Mouse (Mus musculus): ENCODE data around the gene Pgm3.
"Not testable (repeated sequence)": the region's sequence is repeated elsewhere in the genome, so short reads cannot be mapped to it uniquely, and the experiment has no call there.

The Pgm3 gene

DNA sequence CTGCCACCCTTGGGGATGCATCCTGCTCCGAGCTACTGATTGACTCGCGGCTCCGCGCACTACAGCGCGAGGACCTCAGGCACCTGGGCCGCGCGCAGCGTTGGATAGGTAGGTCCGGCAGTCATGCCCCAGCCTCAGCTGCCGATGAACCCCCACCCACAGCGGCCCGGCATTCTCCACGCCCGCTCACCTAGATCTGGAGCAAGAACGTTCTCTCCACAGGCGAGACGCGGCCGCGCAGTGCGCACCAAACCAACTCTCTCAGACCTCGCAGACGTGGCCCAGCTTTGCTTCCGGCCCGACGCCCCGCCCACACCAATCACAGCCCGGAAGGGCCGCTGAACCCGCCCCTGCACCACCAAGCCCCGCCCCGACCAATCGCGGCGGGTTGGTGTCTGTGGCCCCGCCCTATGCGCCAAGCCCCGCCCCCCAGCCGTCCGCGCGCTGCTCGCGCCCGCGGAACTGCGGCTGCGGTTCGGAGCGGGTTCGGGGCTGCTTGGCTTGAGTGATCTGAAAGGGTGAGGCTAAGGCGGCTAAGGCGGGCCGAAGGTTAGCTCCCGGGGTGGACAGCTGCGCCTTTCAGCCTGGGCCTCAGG, at the start of gene Pgm3, which contains the start of gene Rwdd2a:
TSS of gene Pgm3 (minus strand) at position 303 of the 596 bp plus-strand sequence.
TSS of gene Rwdd2a (plus strand) at position 452 of the 596 bp plus-strand sequence.
- peak; percentile 98 to 99 for DNase-seq

DNA sequence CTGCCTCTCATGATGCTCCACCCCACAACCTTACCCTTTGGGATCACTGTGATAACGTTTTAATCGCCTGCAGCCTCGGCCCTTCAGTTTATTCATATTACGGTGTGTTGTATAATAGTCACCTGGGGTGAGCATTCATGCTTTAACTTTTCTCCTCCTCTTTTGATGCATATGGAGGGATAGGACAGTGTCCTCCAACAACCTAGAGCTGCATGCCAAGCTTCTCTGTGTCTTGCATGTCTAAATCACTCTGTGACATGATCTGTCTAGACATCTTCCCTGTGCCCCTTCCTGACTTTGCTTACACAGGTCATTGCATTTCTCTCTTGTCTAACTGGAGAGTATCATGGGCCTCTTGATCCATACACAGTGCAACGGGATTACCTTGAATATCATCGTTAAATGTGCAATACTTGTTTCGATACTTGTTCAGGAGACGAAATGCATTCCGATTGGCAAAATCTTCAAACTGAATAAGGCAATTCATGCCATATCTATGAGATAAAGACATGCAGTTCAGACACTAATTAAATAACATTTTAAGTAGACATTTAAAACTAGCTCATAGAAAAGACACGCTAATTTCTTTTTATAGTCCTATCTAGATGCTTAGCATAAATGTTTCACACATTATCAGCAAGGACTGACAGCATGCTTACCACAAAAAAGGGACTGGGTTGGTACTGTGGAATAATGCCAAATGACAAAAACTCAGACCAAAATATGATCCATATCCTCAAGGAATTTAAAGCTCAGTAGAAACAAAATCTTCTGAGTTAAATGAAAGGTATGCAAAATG, 47.9 kb upstream of the Pgm3 start:
- DNase-seq, result no peak

DNA sequence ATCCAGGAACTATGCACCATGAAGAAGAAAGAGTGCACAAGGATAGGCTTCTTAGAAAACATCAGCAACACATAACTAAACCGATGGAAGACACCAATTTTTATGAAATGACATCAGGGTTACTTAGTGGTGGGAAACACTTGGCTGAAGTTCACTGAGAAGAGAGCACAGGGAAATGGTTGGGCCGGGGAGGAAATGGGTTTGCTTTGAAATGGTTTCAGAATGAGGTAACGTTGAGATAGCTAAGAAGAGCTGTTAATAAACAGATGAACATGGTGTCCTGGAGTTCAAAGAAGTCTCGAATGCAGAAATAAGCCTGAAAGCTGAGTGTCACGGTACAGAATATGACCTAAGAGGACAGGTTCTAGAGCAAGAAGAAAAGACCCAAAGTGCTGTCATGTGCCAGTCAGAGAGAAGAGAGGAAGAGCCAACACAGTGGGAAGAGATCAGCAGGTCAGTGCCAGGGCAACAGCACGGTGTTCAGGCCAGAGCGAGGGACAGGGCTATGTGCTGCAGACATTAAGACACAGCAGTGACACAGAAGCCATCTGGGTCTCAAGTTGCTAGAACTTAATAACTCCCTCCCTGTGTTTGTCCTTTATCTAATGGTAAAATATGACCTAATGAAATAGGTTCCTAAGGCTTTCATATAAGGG, 46.3 kb upstream of the Pgm3 start:
- no peak for DNase-seq

DNA sequence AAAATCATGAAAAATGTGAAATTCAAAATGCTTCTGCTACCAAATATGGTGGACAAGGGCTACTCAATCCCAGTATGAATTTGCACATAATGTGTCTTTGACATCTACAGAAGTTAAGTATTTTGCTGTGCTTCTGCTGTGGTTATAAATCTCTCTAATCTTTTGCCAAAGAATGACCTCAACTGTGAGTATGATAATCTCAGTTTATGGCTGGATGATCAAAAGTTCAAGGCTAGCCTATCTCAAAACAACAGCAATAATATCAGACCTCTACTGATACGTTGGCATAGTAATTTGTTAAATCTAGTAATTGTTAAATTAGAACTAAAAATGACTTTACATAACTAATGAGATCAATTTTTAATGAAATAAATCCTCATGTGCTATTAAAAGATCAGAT, 44.1 kb upstream of the Pgm3 start:
- no peak for DNase-seq

DNA sequence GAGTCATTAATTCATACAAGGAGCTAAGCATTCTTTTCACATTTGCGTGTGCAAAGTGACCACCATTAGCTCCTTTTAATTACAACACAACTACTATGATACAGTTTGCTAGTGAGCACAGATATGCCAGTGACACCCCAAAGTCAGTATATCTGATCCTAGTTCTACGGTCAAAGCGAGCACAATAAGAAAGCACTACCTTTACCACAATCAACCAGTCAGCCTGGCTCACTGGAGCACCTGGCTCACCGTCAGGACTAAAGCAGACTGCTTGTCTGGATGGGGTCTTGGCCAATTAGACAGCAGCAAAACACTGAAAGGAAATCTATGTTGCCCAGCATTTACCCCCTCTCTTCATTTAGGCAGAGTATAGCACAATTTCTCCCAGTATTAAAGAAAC, 40.4 kb upstream of the Pgm3 start:
- no peak for DNase-seq

DNA sequence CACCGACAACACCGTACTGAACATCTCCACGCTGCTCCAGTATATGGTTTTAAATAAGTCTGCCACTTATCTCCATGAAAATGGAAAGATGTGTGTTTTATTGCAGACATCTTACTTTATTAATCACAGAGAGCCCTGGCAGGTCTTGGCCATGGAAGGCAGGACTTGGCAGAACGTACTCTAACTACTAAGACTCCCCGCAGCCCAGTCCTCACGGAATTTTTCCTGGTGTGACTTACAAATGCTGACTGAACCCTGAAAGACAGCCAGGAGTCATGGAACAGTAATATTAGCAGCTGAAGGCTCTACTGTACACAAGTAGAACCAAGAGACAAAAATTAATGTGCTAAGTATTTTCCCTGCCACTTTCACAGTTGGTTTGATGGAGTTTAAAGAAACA, 34.1 kb upstream of the Pgm3 start:
- no peak for DNase-seq

DNA sequence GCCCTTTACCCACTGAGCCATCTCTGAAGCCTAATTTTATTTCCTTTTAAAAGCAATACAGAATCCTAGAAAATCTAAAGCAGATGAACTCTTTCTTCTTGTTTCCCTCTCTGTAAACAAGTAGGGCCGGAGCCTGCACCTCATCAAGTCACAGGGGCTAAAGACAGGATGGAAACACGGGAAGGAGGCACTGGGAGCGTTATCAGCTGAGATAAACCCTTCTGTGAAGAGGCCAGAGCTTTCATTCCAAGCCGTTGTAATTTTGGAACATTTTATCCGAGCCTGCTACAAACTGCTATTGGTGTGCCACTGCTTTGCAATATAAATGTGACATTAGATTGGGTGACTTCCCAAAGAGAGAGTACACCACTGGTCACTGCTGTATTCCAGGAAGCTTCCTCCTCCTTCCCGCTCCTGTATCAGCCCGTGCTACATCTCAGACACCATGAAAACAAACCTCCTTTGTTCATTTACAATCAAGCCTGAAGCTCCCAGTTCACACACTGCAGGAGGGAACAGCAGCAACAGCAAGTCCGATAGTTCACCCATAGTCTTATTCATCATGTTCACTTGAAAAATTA, 28.2 kb upstream of the Pgm3 start:
- no peak for DNase-seq

DNA sequence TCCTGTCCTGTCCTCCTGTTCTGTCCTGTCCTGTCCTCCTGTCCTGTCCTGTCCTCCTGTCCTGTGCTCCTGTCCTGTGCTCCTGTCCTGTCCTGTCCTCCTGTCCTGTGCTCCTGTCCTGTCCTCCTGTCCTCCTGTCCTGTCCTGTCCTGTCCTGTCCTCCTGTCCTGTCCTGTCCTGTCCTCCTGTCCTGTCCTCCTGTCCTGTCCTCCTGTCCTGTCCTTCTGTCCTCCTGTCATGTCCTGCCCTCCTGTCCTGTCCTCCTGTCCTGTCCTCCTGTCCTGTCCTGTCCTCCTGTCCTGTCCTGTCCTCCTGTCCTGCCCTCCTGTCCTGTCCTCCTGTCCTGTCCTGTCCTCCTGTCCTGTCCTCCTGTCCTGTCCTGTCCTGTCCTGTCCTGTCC, 25.3 kb upstream of the Pgm3 start:
- not testable (repeated sequence) for DNase-seq

DNA sequence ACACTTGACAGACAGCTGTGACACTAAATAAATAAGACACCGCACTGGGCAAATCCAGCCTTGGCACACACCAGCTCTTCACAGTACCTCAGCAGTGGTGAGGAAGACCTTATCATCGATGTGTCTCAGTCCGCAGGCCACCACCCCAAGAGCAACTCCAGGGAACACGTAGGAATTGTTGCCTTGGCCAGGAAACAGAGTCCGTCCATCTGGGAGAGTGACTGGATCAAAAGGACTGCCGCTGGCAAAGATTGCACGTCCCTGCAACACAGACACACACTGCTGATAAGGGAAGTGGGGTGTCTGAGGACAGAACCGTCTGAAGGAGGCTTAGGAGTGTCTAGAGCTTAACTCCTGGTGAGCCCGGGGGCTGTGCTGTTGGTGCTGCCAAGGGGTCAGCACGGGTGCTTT, 22.7 kb upstream of the Pgm3 start:
- DNase-seq, result not testable (repeated sequence)

DNA sequence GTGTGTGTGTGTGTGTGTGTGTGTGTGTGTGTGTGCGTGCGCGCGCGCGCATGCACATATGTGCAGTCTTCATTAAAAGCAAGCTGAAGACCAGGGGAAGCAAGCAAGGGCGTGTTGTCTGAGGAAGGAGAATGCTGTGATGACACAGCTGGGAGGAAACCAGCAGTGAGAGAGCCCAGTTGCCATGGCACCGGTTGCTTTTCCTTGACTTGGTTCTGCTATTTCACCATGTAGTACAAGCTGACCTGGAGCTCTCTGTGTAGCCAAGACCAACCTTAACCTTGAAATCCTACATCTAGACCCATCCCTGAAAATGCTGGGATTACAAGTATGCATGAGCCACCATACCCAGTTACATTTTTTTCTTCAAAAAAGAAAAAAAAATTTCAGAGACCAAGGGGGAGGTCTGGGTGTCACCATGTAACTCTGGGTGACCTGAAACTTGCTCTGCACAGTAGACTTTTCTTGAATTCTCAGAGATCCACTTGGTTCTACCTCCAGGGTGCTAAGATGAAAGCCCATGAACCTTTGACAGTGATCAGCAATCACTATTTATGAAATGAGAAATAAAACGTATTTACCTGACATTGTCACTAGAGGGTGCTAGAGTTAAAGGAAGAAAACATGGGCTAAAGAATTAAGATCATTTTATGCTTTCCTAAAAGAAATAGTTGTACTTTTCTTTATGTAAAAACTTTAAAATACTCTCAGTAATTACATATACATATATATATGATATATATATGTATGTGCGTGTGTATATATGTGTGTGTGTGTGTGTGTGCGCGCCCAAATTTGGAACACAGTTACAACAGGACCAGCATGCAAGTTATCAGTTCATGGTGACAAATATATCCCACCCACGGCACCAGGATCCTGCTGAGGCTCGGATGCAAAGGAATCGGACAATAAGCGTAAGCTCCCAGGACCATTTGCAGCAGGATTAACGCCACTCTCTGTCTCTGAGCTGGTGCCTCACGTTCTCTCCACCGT, 21.3 kb upstream of the Pgm3 start:
- no peak for DNase-seq

DNA sequence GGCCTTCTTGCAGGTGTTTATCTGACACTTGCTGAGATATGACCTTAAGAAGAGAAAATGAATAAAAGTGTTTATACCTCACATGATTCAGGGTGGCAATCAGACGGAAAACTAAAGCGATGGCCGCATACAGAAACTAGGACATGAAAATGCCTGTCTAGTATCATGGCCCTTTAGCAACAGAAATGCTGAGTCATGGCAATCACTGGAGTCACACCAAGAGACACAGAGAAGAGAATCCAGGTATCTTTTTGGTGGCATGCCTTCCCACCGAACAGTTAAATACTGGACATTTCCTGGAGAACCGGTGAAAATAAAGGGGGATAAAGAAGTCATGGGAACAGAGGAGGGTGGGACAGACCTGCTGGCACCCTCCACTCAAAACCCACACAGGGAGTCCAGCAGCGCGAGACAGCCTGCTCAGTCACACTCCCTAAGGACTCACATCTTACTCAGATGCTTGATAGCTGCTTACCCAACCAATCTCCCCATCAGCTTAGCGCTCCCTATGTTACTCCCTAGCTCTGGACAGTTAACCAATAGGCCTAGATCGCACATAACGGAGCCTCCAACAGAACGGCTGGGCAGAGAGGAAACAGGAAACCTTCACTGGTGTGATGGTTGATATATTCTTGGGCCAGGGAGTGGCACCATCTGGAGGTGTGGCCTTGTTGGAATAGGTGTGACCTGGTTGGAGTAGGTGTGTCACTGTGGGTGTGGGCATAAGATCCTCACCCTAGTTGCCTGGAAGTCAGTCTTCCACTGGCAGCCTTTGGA, 15.6 kb upstream of the Pgm3 start:
- DNase-seq, result no peak

DNA sequence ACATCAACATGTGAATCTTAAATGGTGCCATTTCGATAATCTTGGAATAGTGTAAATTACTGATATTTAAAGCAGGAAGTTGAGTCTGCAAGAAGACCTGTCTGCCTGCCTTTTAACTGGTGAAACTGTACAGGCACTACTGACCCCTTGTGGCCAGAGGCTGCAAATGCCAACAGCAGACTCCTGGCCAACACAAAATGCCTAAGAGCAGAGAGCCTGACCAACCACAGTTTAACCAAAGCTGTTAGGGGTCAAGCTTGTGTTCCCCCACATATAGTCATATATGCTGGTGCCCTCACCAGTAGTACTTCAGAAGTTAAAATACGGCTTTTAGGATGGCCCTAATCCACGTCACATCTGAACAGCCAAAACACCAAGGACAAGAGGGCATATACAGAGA, 12.1 kb upstream of the Pgm3 start:
- peak; percentile 79 to 83 for DNase-seq

DNA sequence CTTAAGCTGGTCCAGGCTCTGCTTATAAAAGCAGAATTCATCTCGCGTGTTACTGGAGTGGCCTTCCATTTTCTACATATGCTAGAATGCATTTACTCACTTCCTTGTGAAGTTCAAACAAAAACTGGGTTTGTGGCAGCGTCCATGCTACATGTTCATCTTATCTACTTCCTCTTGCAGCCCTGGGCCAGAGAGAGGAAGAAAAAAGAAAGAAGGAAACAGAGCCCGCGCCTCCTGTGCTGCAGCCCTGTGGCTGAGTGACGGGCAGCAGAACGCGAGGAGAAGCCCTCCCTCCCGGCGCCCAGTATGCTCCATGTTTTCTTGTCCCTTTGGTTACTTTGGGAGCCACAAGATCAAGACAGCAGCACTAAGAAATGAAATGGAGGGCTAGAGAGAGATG, 8.0 kb upstream of the Pgm3 start:
- no peak for DNase-seq

DNA sequence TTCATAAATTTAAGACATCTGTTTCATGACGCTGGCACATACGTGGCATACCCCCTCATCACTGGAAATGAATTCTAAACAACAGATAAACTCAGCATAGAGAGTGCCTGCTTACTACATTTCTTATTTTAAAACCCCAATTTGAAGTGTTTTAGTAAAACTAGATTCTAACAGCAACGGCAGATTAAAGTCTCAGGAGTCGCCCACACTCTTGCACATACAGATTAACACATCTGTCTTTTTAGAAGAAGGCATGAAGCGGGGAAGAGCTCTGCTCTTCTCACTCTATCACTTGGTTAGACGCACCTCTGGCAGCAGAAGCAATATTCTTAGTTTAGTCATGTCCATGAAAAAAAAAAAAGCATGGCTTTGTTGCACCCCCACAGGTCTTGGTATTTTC, 3.5 kb upstream of the Pgm3 start:
- DNase-seq, result no peak

DNA sequence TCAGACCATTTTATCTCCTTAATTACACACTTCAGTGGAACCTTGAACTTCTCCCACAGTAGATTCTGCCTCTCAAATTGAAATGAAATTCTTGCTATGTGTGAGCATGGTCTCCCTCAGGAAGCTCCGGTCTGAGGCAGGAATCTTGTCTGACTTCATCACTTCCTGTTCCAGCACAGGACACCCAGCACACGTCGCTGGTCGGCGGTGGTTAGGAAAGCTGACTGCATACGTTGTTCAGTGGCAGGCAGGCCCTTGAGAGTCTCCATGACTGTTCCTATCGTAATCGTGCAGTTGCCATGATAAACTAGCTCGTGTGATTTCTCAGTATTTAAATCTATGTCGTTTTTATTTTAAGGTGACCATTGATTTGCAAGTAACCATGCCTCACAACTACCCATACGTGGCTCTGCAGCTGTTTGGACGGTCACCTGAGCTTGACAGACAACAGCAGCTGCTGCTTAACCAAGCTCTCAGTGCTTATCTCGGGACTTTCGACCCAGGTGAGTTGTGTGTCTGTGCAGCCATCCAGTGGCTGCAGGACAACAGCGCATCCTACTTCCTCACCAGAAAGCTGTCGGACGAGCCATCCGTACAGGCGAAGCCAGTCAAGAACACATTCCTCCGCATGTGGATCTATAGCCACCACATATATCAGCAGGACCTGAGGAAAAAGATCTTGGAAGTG, 2.1 kb upstream of the Pgm3 start:
- DNase-seq, result peak in 1 of 2 experiments; percentile 11

DNA sequence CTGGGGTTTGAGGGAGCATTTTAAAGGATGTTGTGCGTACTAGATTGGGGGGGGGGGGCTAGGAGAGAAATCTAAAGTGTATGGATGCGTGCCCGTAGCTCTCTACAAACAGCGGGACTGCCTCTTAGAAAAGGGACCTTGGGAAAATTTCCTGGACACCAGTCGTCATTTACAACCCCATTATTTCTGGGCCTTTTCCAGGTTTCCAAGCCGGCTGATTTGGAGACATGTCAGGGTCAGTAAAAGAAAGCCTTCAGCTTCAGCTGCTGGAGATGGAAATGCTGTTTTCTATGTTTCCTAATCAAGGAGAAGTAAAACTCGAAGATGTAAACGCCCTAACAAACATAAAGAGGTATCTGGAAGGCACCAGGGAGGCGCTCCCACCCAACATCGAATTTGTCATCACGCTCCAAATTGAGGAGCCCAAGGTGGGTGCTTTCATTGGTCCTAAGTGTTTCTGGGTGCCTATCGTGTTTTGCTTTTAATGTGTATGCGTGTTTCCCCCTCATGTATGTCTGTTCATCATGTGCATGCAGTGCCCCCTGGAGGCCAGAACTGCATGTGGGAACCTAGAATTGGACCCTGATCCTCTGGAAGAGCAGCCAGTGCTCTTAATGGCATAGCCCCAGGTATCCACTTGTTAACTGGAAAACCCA, 1.1 kb upstream of the Pgm3 start:
- DNase-seq, result peak; percentile 91 to 93

DNA sequence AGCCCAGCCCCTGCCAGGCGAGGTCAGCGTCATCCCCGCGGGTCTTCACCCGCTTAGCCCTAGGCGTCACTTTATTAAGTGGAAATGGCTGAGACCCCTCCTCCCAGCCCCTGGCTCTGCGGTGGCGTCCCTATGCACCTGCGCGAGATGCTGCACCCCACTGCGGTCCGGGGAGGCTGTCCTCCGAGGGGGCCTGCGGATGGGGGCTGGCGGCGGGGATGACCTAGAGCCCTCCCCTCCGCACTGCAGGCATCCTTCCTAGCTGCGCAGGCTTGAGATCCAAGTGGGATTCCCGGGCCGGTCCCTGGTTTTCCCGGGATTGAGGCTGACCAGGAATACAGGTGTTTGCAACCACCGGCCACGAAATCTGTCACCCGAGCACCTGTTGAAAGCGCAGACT, 554 bp upstream of the Pgm3 start:
- peak in 1 of 2 experiments; percentile 54 for DNase-seq

DNA sequence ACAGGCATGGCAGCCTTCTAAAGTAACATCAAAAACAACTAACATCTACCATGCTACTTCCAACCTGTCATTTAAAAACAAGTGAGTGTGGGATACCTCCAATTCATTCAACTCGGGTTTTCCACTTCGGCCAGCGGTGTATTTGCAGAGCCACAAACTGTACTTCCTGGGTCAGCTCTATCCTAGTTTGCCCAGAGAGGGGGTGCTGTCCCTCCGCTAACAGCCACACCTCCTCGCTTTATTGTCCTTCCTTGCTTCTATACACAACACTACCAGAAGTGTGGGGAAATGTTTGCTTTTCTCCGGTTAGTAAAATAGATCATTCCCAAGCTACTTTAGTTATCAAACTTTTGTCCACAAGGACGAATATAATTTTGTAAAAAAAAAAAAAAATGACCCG, 696 bp downstream of the Pgm3 start:
- DNase-seq, result peak in 1 of 2 experiments; percentile 10

DNA sequence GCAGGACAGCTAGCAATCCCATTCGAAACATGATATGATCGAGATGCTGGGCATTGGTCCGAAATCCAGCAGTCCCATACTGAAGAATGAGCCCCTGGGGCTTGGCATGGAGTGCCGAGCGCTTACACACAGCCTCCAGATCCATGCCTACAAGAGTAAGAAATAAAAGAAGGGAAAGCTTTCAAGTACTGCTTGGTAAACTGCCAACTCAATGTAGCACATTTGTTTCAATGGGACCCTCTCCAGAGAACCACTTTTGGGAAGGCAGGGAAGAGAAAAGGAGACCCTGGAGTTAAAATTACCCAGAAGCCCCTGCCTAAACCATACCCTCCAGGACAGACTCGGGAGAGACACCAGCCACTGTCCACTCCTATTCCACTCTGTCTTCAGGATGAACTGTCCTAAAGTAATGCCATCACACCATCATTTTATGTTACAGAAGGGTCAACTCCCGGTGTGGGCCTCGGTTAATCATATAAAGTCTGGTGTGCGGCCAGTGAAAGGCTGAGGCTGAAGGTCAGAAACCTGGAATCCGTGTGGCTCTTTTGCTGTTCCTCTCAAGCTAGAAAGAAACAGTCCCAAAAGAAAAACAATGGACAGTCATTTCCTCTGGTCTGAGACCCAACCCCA, 1.3 kb downstream of the Pgm3 start:
- peak in 1 of 2 experiments; percentile 21 for DNase-seq

Measured in kidney, postnatal 4 days (tissue).